Mouse (Mus musculus) naive thymus-derived CD4-positive, alpha-beta T cell, adult 2 months (primary cell): ENCODE data around the gene Selenom.
A peak's percentile ranks its signal among the peaks of the same experiment; 100 is the strongest.

Source experiments
- DNase-seq: peaks from one replicate; pipeline ENCODE4 v3.0.0-alpha.2; 2011; ENCODE audit warnings: low read depth

Selenom gene

GRCm38 (mm10) chr11:3531634-3532033 is 17.1 kb downstream of the Selenom start:
- no peak for DNase-seq

- no peak for DNase-seq
Measured at GRCm38 (mm10) chr11:3532101-3532931, 17.8 kb downstream of the Selenom start.

GRCm38 (mm10) chr11:3533406-3533932 is 19.0 kb downstream of the Selenom start:
- no peak for DNase-seq

GRCm38 (mm10) chr11:3534956-3535355 is 20.5 kb downstream of the Selenom start:
- DNase-seq, result no peak

GRCm38 (mm10) chr11:3535406-3535986 is 21.0 kb downstream of the Selenom start:
- DNase-seq, result peak; percentile 94

GRCm38 (mm10) chr11:3536082-3536481 is 21.6 kb downstream of the Selenom start:
- no peak for DNase-seq

GRCm38 (mm10) chr11:3536745-3537333 is 22.4 kb downstream of the Selenom start:
- DNase-seq, result peak; percentile 4

GRCm38 (mm10) chr11:3537711-3538110 is 23.2 kb downstream of the Selenom start:
- peak; percentile 7 for DNase-seq

GRCm38 (mm10) chr11:3538341-3538740 is 23.9 kb downstream of the Selenom start:
- peak; percentile 14 for DNase-seq

GRCm38 (mm10) chr11:3539111-3539825 is 24.8 kb downstream of the Selenom start:
- peak; percentile 55 for DNase-seq

GRCm38 (mm10) chr11:3539826-3540196 is 25.3 kb downstream of the Selenom start:
- DNase-seq, result no peak

- no peak for DNase-seq
Measured at GRCm38 (mm10) chr11:3540451-3541085, 26.1 kb downstream of the Selenom start, which contains the start of gene Smtn. Gene Smtn, minus strand, starts transcription at chr11:3540612.

- no peak for DNase-seq
Measured at GRCm38 (mm10) chr11:3541932-3542331, 27.4 kb downstream of the Selenom start.

- no peak for DNase-seq
Measured at GRCm38 (mm10) chr11:3543001-3543400, 28.5 kb downstream of the Selenom start.

- no peak for DNase-seq
Measured at GRCm38 (mm10) chr11:3544409-3544808, 29.9 kb downstream of the Selenom start.

- DNase-seq, result no peak
Measured at GRCm38 (mm10) chr11:3545531-3546241, 31.2 kb downstream of the Selenom start.

- no peak for DNase-seq
Measured at GRCm38 (mm10) chr11:3546242-3546562, 31.7 kb downstream of the Selenom start.

GRCm38 (mm10) chr11:3547047-3547446 is 32.6 kb downstream of the Selenom start:
- DNase-seq, result no peak

- no peak for DNase-seq
Measured at GRCm38 (mm10) chr11:3547969-3548368, 33.5 kb downstream of the Selenom start.

- no peak for DNase-seq
Measured at GRCm38 (mm10) chr11:3548564-3549295, 34.2 kb downstream of the Selenom start.
